Mouse (Mus musculus) lung, adult 2 months (tissue): Measurements from ENCODE around the gene Sart1.

Experiments
- CTCF ChIP-seq: fragments of 200-500 bp; IDR thresholded peaks from 2 replicates; pipeline ENCODE4 v1.5.1; 2011; ENCODE audit warnings: mild to moderate bottlenecking, low read length, control low read depth; ENCODE audit not compliant: insufficient read depth
- POLR2A ChIP-seq: fragments of 200-500 bp; IDR thresholded peaks from 2 replicates; pipeline ENCODE4 v1.6.1; 2011; ENCODE audit warnings: low read depth, mild to moderate bottlenecking, control low read depth, low read length, borderline replicate concordance; ENCODE audit errors: extremely low read depth

DNA sequence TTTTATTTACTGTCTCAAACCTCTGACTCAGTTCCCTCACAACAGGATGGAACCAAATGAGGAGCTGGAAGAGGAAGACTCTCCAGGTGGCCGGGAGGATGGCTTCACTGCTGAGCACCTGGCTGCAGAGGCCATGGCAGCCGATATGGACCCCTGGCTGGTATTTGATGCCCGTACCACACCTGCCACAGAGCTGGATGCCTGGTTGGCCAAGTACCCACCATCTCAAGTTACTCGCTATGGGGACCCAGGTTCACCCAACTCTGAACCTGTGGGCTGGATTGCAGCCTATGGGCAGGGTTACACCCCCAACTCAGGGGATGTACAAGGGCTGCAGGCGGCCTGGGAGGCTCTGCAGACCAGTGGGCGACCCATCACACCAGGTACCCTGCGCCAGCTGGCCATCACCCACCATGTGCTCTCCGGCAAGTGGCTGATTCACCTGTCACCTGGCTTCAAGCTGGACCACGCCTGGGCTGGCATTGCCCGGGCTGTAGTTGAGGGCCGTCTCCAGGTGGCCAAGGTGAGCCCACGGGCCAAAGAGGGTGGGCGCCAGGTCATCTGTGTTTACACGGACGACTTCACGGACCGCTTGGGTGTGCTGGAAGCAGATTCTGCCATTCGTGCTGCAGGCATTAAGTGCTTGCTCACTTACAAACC is 37.5 kb upstream of the Sart1 start:
- TF ChIP-seq POLR2A (no peak), CTCF (no peak)
